Mouse (Mus musculus) myocyte (in vitro differentiated cells): ENCODE results near the gene Fjx1. TPM values are rescaled to one million over a fixed set of nuclear protein-coding genes. Genes with fewer than 3 reads are reported as not detected.

ENCODE experiments used
- H3K27me3 ChIP-seq: one replicate; pipeline ENCODE4 v1.6.1; 2011; ENCODE audit not compliant: control insufficient read depth, insufficient read depth, insufficient read length
- H3K36me3 ChIP-seq: one replicate; pipeline ENCODE4 v1.6.1; 2011; ENCODE audit not compliant: control insufficient read depth, insufficient read depth
- H3K4me2 ChIP-seq: one replicate; pipeline ENCODE4 v1.6.1; 2011; ENCODE audit warnings: low read depth, control low read depth
- H3K4me3 ChIP-seq: one replicate; pipeline ENCODE4 v1.5.1; 2011; ENCODE audit warnings: mild to moderate bottlenecking, control low read depth, moderate library complexity
- H3K79me2 ChIP-seq: one replicate; pipeline ENCODE4 v1.6.1; 2011; ENCODE audit not compliant: control insufficient read depth, insufficient read depth
- H3ac ChIP-seq: one replicate; pipeline ENCODE4 v1.6.1; 2011; ENCODE audit not compliant: control insufficient read depth, insufficient read length
- CEBPB ChIP-seq: IDR thresholded peaks from 2 replicates; pipeline ENCODE4 v1.6.1; 2011; ENCODE audit warnings: mild to moderate bottlenecking, moderate library complexity; ENCODE audit not compliant: poor library complexity, insufficient read depth, severe bottlenecking
- E2F4 ChIP-seq: IDR thresholded peaks from one replicate; pipeline ENCODE4 v1.6.1; 2011; ENCODE audit warnings: mild to moderate bottlenecking, control low read depth, moderate library complexity; ENCODE audit not compliant: insufficient read depth
- MAX ChIP-seq: IDR thresholded peaks from one replicate; pipeline ENCODE4 v1.6.1; 2011; ENCODE audit warnings: low read depth, mild to moderate bottlenecking, control low read depth
- MYOD1 ChIP-seq, 3 experiments: IDR thresholded peaks; one replicate each; pipeline ENCODE4 v1.6.1; 2011; ENCODE audit warnings: control low read depth in 2 of 3, low read depth in 2 of 3, mild to moderate bottlenecking in 2 of 3, moderate library complexity in 1 of 3; ENCODE audit not compliant: insufficient read length in 2 of 3, control insufficient read depth in 1 of 3
- MYOG ChIP-seq, 3 experiments: IDR thresholded peaks; one replicate each; pipeline ENCODE4 v1.6.1; 2011; ENCODE audit warnings: control low read depth in 2 of 3, low read depth in 2 of 3, mild to moderate bottlenecking in 2 of 3; ENCODE audit not compliant: insufficient read length in 2 of 3, control insufficient read depth in 1 of 3, insufficient read depth in 1 of 3
- POLR2A ChIP-seq: IDR thresholded peaks from one replicate; pipeline ENCODE4 v1.6.1; 2011; ENCODE audit warnings: low read depth, mild to moderate bottlenecking, control low read depth, moderate library complexity; ENCODE audit not compliant: insufficient read length
- POLR2AphosphoS2 ChIP-seq: IDR thresholded peaks from one replicate; pipeline ENCODE4 v1.6.1; 2011; ENCODE audit warnings: low read depth, control low read depth; ENCODE audit not compliant: insufficient read length
- REST ChIP-seq: IDR thresholded peaks from one replicate; pipeline ENCODE4 v1.6.1; 2011; ENCODE audit warnings: mild to moderate bottlenecking, control low read depth, moderate library complexity; ENCODE audit not compliant: insufficient read depth, insufficient read length
- SRF ChIP-seq: IDR thresholded peaks from one replicate; pipeline ENCODE4 v1.6.1; 2011; ENCODE audit warnings: low read depth; ENCODE audit not compliant: control insufficient read depth, insufficient read length
- TCF12 ChIP-seq: IDR thresholded peaks from one replicate; pipeline ENCODE4 v1.6.1; 2011; ENCODE audit warnings: mild to moderate bottlenecking, control low read depth; ENCODE audit not compliant: poor library complexity, insufficient read depth, severe bottlenecking
- TCF3 ChIP-seq: IDR thresholded peaks from one replicate; pipeline ENCODE4 v1.6.1; 2011; ENCODE audit warnings: low read depth, control low read depth; ENCODE audit not compliant: insufficient read length
- USF1 ChIP-seq: IDR thresholded peaks from one replicate; pipeline ENCODE4 v1.6.1; 2011; ENCODE audit warnings: low read depth, mild to moderate bottlenecking, control low read depth, moderate library complexity
- polyA plus RNA-seq: library from polyadenylated mRNA; unstranded; fragments of >200 nt; fragmentation: generic; extraction: Trizol; gene quantifications from one replicate; pipeline ENCODE4 v1.2.1, GENCODE M21; 2012; ENCODE audit warnings: missing spikeins

Gene Fjx1
- polyA plus RNA-seq, 1 experiment = 0.83 TPM

DNA sequence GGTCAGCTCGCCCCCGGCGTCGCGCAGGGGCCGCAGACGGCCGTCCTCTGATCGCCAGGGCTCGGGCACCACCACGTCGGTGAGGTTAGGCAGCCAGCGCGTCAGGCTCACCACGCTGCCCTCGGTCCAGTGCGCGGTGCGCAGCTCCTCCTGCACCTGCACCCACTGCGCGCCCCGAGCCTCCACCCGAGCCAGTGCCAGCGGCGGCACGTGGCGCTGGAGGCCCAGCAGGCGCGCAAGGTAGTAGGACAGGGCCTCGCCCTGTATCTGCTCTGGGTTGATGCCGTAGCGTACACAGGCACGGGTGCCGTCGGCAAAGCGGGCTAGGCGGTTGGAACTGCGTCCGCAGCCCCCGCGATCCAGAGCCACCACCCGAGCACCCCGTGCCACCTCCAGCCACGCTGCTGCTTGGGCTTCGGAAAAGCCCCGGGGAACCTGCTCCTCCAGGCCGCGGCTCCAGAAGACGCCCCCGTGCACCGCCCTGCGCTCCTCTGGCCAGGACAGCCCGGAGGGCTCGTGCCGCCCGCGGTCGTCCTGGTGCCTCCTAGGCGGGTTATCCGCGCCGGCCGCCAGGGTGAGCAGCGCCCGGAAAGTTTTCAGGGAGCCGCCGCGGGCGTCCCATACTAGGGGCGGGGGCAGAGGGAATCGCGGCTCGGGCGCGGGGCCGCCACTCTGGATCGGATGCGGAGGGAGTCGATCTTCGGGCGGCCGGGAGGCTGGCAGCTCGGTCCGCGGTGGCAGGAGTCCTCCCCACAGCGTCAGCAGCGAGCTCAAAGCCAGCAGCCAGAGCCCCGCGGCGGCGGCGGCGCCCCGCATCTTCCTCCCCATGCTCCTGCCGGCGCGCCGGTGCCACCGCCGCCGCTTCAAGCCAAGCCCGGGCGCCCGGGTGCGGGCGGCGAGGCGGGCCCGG lies 1.3 kb downstream of the Fjx1 start:
- Histone ChIP-seq H3K36me3 (no peaks in the 10 kb centered on the region), H3K79me2 (no peaks in the 10 kb centered on the region), H3K4me2 (peak overlapping the region; percentile 66), H3K27me3 (peaks cover 28% of the 10 kb centered on the region), H3K4me3 (peak overlapping the region; percentile 5), H3ac (peak overlapping the region; percentile 38)
- TF ChIP-seq MYOD1 (IDR thresholded peaks at IDR 0.05; ENCODE audit: control insufficient read depth in 1 of 3, insufficient read length in 2 of 3, low read depth in 2 of 3) (peak in 1 of 3 experiments; percentile 4), MYOG (IDR thresholded peaks at IDR 0.05; ENCODE audit: control insufficient read depth in 1 of 3, insufficient read depth in 1 of 3, insufficient read length in 2 of 3, low read depth in 2 of 3) (no peak)

DNA sequence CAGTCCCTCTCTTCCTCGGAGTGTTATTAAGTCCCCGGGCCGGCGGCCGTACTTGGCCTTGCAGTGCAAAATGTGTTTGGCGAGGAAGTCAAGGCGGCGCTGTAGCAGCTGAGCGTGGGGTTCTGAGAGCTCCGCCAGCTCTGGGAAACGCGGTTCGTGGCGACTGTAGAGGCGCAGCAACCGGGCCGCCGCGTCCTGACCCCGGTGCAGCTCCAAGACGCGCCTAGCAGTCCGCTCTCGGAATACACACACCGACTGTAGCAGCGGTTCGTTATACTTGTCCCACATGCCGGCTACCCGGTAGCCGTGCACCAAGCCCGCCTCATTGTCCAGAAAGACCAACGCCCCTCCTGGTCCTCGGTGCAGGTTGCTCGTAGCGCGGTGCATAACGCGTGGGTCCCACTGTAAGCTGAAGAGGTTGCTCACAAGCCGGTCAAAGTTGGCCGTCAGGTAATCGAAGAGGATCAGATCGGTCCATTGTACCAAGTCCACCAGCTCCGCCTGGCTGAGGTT lies 2.0 kb downstream of the Fjx1 start:
- Histone ChIP-seq H3K4me2 (peak overlapping the region; percentile 10), H3K36me3 (no peaks in the 10 kb centered on the region), H3ac (no peak overlapping the region), H3K4me3 (no peak overlapping the region), H3K27me3 (peaks cover 32% of the 10 kb centered on the region), H3K79me2 (no peaks in the 10 kb centered on the region)
- no peak for TF ChIP-seq POLR2AphosphoS2
- no peak for TF ChIP-seq MYOD1 (IDR thresholded peaks at IDR 0.05; ENCODE audit: control insufficient read depth in 1 of 3, insufficient read length in 2 of 3, low read depth in 2 of 3)
- no peak for TF ChIP-seq CEBPB
- TF ChIP-seq SRF = no peak
- TF ChIP-seq USF1 = no peak
- no peak for TF ChIP-seq MAX

- Histone ChIP-seq H3K79me2 (no peaks in the 10 kb centered on the region), H3K27me3 (peaks cover 32% of the 10 kb centered on the region), H3K36me3 (no peaks in the 10 kb centered on the region), H3K4me3 (no peak overlapping the region), H3ac (no peak overlapping the region), H3K4me2 (no peak overlapping the region)
- no peak for TF ChIP-seq MYOD1 (IDR thresholded peaks at IDR 0.05; ENCODE audit: control insufficient read depth in 1 of 3, insufficient read length in 2 of 3, low read depth in 2 of 3)
- no peak for TF ChIP-seq POLR2A
- TF ChIP-seq CEBPB = no peak
- no peak for TF ChIP-seq POLR2AphosphoS2
- no peak for TF ChIP-seq REST
- no peak for TF ChIP-seq TCF3
- TF ChIP-seq TCF12 = no peak
- no peak for TF ChIP-seq SRF
- TF ChIP-seq E2F4 = no peak
- no peak for TF ChIP-seq MYOG (IDR thresholded peaks at IDR 0.05; ENCODE audit: control insufficient read depth in 1 of 3, insufficient read depth in 1 of 3, insufficient read length in 2 of 3, low read depth in 2 of 3)
- no peak for TF ChIP-seq USF1
These were observed 2.6 kb downstream of the Fjx1 start for GRCm38 (mm10) chr2:102449630-102450247.

DNA sequence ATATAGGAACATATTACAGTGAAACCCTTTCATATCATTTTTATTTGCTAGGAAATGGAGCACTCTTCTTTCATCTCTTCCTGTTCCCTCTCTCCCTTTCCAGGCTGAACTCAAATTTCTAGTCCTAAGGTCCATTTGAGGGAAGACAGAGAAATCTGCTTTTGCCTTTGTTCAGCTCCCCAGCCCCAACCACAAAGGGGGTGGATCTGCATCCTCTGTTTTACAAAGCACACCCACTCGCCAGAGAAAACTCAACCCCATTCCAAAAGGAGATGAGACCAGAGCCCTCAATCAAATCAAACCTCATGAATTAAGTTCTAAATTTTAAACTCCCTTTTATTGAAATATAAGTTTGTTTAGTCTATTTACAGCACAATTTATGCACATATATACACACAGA lies 3.2 kb downstream of the Fjx1 start:
- Histone ChIP-seq H3K4me3 (no peak overlapping the region), H3ac (no peak overlapping the region), H3K79me2 (no peaks in the 10 kb centered on the region), H3K36me3 (no peaks in the 10 kb centered on the region), H3K27me3 (peaks cover 32% of the 10 kb centered on the region), H3K4me2 (no peak overlapping the region)
- TF ChIP-seq TCF3 = no peak
- TF ChIP-seq MYOD1 (IDR thresholded peaks at IDR 0.05; ENCODE audit: control insufficient read depth in 1 of 3, insufficient read length in 2 of 3, low read depth in 2 of 3) = no peak
- TF ChIP-seq E2F4 = no peak
- no peak for TF ChIP-seq USF1
- no peak for TF ChIP-seq CEBPB
- no peak for TF ChIP-seq POLR2AphosphoS2
- no peak for TF ChIP-seq REST
- TF ChIP-seq TCF12 = no peak
- no peak for TF ChIP-seq MAX
- no peak for TF ChIP-seq SRF
- TF ChIP-seq POLR2A = no peak
- TF ChIP-seq MYOG (IDR thresholded peaks at IDR 0.05; ENCODE audit: control insufficient read depth in 1 of 3, insufficient read depth in 1 of 3, insufficient read length in 2 of 3, low read depth in 2 of 3) = no peak

DNA sequence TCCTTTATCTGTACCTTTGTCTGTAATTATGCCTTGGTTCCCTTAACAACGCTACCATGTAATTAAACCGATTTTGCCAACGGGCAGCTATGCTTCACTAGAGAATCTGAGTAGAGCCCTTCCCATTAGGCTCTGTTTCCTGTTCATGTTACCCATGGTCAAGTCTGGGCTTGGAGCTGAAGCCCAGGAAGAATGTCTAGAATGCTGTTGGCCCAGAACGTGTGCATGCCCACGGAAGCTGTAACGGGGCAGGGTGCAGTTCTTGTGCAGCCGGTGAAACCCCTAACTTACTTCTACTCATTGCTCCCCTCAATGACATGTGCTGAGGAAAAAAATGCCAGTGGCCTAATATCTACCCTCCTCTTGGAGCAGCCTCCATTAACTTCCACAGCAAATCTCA lies 4.5 kb downstream of the Fjx1 start:
- TF ChIP-seq USF1 (no peak), POLR2AphosphoS2 (no peak), REST (no peak), TCF3 (no peak), MAX (no peak), MYOG (IDR thresholded peaks at IDR 0.05; ENCODE audit: control insufficient read depth in 1 of 3, insufficient read depth in 1 of 3, insufficient read length in 2 of 3, low read depth in 2 of 3) (no peak), MYOD1 (IDR thresholded peaks at IDR 0.05; ENCODE audit: control insufficient read depth in 1 of 3, insufficient read length in 2 of 3, low read depth in 2 of 3) (no peak), CEBPB (no peak), POLR2A (no peak), E2F4 (no peak), SRF (no peak), TCF12 (no peak)
- Histone ChIP-seq H3K79me2 (no peaks in the 10 kb centered on the region), H3K4me3 (no peak overlapping the region), H3K36me3 (no peaks in the 10 kb centered on the region), H3ac (no peak overlapping the region), H3K4me2 (no peak overlapping the region), H3K27me3 (peaks cover 39% of the 10 kb centered on the region)
